In genomic region chr1:74281886-74282285, GRCm38 (mm10) we compare ENCODE assay signal across 19 mouse cellular contexts. TPM values are rescaled to one million over a fixed set of nuclear protein-coding genes. Genes with fewer than 3 reads are reported as not detected.
"Had no signal": no experiment of that assay in that cellular context is flagged by ENCODE, and none has a peak within 500 bp of the region (broad histone marks: within the 10 kb centered on the region; RNA-seq: fewer than 3 reads in every experiment).

No protein-coding gene starts in this region.

- H3K9me3 ChIP-seq: midbrain, embryonic 10.5 days; midbrain, embryonic 12.5 days; neural tube, embryonic 13.5 days; neural tube, embryonic 15.5 days had no signal

- DNase-seq: lung, adult 18-20 months; lung, embryonic 14.5 days; lung, postnatal 10 days; lung, postnatal 4 days; midbrain, embryonic 14.5 days; retina, postnatal 1 day; right cerebral cortex, adult 18-20 months; right cerebral cortex, postnatal 25 days; right cerebral cortex, postnatal 4 days; spleen, adult 18-20 months; thymus, adult 18-20 months; thymus, postnatal 14 days; thymus, postnatal 36 days had no signal

- H3K27me3 ChIP-seq: midbrain, embryonic 12.5 days; neural tube, embryonic 13.5 days; neural tube, embryonic 15.5 days had no signal

- H3K4me2 ChIP-seq: lung, embryonic 14.5 days; midbrain, embryonic 12.5 days; neural tube, embryonic 13.5 days had no signal

- ATAC-seq: midbrain, embryonic 16.5 days had no signal

- H3K4me3 ChIP-seq: midbrain, embryonic 10.5 days; midbrain, embryonic 12.5 days; myocyte; neural tube, embryonic 13.5 days; neural tube, embryonic 15.5 days had no signal

- H3K9ac ChIP-seq: lung, embryonic 14.5 days; midbrain, embryonic 12.5 days; neural tube, embryonic 15.5 days had no signal

- H3K27ac ChIP-seq: midbrain, embryonic 10.5 days; midbrain, embryonic 12.5 days; neural tube, embryonic 13.5 days; neural tube, embryonic 15.5 days had no signal

RNA-seq across cellular contexts. Expression of gene Gpbar1, which starts 3.5 kb away (rescaled TPM):
- polyA plus RNA-seq: midbrain, embryonic 12.5 days; neural tube, embryonic 13.5 days; neural tube, embryonic 15.5 days had no signal
